Mouse (Mus musculus): ENCODE data around the gene Magi1.

DNA sequence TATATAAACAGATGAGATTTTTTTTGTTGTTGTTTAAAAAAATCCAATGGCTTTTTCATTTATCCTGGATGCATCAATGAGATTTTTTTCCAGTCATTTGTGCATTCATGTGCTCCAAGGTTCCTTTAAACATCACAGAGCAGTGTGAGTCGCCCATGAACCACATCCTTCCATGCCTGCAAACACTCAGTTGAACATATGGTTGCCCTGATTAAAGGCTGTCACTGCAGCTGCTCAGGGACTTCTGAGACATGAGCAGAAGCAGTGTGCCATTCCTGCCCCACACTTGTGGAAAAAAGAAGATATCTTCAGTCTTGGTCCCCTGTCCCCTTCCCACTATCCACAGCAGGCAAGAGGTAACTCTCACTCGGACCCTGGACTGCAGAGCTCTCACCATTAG lies 133.9 kb downstream of the Magi1 start:
- TF ChIP-seq POLR2A (IDR thresholded peaks at IDR 0.05; ENCODE audit: control insufficient read depth, extremely low read depth, insufficient read depth, low read length, poor library complexity) (no peak), CTCF (IDR thresholded peaks at IDR 0.05; ENCODE audit: borderline replicate concordance, control insufficient read depth, extremely low read depth, insufficient read depth, low read length, poor library complexity) (no peak)

Measured in thymus, adult 2 months (tissue).